Mouse (Mus musculus) hematopoietic stem cell, adult 5-6 weeks (primary cell): ENCODE measurements around the gene Grhl1. TPM values are rescaled to one million over a fixed set of nuclear protein-coding genes. Genes with fewer than 3 reads are reported as not detected.

Source experiments
- ATAC-seq, 2 experiments: fragments of 125-278 bp in 1 of 2; replicated peaks in 1 of 2; 2 replicates each; pipeline ENCODE4 v1.8.0; 2016 to 2017; ENCODE audit warnings: inconsistent platforms in 2 of 2, mild to moderate bottlenecking in 2 of 2, moderate number of reproducible peaks in 2 of 2, low read depth in 1 of 2, moderate TSS enrichment in 1 of 2; ENCODE audit not compliant: low FRiP score in 2 of 2, poor library complexity in 2 of 2, severe bottlenecking in 2 of 2, insufficient read depth in 1 of 2, low TSS enrichment in 1 of 2
- total RNA-seq: library from RNA; stranded (forward); fragments of 172-1452, 232-1000 nt; gene quantifications from 2 replicates; pipeline ENCODE4 v1.2.3, GENCODE M21; 2017

Gene Grhl1
- total RNA-seq, 1 experiment from 2014 or later = 0.25 TPM

DNA sequence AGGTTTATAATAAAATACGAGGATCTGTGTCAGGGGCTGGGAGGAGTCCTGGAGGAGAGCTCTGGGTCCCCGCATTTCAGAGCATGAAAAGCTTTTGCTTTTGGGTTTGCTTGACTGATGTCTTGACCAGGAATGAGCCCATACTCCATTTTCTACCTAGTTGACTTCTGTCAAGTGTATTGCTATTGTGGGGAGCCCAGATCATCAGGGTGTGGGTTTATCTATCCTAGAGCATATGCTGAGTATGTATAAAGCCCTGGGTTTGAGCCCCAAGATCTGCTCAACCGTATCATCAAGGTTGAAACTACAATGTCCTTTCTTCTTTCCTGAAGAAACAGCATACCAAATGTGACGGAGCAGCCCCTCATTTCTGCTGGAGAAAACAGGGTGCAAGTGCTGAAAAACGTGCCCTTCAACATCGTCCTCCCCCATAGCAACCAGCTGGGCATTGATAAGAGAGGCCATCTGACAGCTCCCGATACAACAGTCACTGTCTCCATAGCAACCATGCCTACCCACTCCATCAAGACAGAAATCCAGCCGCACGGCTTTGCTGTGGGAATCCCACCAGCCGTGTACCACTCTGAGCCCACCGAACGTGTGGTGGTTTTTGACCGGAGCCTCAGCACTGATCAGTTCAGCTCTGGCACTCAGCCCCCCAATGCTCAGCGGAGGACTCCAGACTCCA, 9.1 kb downstream of the Grhl1 start:
- ATAC-seq = no peak

DNA sequence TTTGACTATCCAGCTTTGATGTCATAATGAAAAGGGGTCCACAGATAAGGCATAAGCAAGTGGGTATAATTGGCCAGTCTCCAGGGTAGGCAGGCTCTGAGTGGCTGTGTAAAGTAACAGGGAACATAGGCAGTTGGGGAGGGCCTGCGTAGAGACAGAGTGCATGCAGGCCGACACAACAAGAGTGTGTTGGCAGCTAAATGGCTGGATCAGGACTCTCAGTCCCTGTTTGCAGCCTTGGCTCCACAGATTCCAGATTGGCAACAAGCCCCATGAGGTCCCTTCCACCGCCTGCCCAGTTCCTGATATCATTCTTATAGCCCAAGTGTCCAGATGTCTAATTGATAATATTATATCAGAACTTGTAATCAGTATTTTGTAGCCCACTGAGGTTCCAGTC, 11.6 kb downstream of the Grhl1 start:
- ATAC-seq = no peak

DNA sequence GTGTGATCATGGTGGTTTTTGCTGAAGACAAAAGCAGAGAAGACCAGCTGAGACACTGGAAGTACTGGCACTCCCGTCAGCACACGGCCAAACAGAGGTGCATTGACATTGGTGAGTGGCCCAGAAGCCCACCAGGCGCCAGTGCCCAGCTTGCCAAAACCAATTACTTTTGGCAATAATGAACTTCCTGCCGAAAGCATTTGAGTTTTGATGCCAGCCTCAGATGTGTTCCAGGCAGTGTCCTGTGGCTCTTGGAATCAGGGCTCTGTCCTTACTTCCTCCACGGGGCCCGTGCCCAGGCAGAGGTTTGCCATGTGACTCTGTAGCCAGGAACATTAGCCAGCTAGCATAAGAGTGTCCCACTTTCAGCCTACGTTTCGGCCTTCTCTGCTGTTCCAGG, 12.8 kb downstream of the Grhl1 start:
- no peak for ATAC-seq

DNA sequence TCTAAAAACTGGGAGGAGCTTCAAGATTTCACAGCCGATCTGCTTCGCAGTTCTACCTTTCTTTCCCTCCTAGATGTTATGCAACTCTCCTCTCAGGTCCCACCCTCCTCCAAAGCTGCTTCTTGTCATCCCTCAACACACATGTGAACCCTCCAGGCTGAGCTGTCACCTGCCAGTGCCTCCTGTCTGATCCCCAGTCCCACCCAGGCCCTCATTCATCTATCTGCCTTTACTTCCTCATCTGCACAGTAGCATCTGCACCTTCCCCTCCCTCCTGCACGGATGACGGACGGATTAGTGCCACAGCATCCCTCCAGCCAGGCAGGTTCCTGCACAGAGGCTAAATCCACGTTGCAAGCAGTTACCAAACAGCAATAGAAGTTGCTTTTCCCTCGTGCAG, 14.1 kb downstream of the Grhl1 start:
- peak in 1 of 2 experiments; percentile 30; a peak in 1 of 4 replicates for ATAC-seq

DNA sequence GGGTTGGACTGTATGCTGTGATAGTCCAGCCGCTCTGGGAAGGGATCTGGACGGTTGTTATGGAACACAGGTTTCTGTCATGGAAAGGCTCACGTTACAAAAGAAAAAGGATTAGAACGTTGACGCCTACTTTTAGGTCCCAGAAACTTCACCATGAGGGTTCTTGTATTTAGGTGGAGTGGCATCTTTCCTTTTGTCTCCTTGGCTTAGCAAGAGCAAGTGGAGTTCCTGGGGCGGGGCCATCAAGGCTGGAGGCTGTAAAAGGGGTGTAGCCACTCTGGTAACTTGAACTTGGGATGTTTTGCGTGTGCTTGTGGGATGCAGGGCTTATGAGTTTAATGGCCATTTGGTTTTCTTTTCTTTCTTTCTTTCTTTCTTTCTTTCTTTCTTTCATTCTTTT, 18.3 kb downstream of the Grhl1 start:
- ATAC-seq = no peak

DNA sequence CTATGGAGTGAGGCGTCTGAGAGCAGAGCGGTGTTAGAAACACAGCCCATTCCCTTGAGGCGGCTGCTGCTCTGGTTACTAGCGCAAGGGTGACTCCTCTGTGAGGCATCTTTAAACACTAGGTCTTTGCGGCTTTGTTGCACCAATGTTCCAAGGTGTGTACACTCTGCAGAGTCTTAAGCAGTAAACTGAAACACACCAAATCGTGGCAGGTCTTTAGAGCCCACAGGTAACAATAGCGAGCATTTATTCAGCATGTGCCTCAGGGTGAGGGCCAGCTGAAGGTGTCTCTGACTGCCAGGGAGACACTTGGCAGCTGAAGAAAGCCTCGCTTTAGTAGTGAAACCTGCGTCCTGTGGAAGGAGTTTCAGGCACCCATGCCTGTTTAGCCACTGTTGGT, 20.0 kb downstream of the Grhl1 start:
- ATAC-seq = 0 out of 4 replicates have a peak, but pooled peaks of 1 of the 2 experiments have one; percentile 1

DNA sequence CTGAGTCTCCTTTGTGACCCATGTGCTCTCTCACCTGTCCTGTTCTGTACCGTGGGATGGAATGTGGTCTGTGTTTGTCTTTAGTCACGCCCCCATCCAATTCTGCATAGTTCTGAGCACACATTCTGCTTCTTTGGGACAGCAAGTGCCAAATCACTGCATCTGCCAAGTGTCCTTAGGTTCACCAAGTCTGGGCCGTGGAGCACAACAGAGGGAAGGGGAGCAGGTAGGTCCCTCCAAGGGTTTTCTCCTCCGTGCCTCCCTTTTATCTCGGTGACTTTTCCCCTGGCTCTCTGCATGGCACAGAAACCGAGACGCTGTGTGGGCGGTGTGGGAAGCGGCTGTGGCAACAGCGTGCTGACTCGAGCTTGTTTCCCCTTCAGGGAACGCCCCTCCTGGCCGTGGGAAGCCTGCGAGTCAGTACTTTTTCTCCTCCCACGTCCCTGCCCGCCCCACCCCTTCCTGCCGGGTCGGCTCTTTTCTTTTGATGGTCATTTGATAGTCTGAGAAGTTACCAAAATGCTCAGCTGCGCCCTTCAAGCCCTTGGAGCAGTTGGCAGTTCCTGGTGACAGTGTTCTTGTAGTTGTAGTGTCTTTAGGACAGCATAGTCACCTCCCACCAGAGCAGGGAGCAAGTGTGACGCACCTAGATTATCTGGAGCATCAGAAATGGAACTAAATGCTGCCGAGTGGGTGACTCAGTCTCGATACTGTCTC, 21.0 kb downstream of the Grhl1 start:
- ATAC-seq = peak; percentile 89 to 94

DNA sequence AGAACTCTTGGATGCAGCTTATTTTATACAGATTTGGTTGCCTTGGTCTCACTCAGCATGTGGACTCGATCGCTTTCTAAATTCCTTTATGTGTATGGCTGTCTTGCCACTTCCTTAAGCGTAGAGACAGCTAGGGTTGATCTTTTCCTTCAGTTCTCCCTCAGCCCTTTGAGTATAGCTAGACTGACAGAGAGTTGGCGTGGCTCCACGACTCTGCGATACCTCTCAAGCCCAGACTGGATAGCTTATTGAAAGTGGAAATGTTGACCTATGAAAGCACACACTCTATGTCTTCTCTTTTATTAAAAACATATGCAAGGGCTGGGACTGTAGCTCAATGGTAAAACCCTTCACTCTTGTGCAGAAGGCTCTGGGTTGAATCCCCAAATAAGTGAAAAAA, 25.3 kb downstream of the Grhl1 start:
- ATAC-seq = no peak

DNA sequence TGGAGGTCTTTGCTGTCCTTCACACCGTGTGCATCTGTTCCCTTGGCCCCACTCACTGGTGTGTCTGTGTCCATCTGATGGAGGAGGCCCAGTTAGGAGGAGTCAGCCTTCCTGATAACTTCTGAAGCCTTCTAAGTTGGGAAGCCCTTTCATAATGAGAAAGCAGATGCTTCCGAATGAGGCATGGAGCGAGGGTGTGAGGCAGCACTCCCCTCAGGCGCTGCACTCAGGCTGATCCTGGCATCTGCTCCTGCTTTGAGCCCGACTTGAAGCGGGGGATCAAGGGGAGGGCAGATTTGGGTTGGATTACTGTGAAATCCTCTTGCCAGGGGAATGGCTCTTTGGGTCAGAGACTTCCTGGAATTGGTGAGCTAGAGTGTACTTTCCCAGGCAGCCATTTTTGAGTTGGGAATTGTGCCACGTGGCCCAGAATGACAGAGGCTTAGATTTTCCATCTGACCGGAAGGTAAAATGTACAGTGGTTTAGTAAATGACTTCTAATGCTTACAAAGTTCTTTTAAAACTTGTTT, 27.3 kb downstream of the Grhl1 start:
- no peak for ATAC-seq

DNA sequence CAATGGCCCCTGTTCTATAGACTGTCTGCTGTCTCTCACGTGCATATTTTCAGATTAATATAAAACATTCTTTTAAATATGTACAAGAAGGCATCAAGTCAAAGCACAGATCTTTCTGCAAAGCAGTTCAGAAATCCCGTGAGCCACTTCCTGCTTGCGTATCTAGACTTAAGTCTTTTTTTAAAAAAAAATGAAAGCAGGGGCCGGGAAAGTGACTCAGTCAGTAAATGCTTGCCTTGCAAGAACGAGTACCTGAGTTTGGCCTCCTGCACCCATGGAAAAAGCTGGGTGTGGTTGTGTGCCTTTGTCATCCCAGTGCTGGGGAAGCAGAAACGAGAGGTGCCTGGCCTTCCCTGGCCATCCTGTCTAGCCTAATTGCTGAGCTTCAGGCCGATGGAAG, 28.0 kb downstream of the Grhl1 start:
- no peak for ATAC-seq

DNA sequence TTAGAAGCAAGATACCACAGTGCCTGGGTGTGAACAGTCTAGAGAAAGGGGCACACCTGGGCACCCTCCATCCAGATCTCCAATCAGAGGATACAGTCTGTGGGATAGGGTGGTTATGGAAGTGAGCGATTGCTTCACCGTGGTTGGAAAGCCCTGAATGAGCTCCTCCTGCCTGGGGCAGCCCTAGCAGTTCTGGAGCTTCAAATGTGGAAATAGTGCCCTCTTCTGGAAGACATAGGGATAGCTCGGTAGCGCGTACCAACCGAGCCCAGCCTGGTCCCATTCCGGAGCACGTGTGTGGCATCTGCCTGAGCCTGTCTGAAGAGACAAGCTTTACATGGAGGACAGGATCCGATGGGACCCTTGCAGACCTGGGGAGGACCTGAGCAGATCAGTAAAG, 28.7 kb downstream of the Grhl1 start:
- peak; percentile 90 to 94 for ATAC-seq

DNA sequence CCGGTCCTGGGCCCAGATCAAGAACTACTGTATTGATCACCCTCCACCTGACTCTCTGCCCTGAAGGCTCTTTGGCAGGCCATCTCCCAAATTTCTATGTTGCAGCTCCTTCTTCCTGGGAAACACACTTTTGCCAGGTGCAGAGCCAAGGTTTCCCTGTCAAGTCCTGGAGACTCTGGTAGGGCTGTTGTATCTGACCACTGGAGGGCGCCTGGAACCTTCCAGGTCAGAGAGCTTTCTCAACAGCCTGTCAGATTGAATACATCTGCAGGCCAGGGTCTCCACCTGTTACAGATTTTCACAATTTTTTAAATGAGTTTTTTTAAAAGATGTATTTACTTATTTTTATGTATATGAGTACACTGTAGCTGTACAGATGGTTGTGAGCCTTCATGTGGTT, 31.2 kb downstream of the Grhl1 start:
- ATAC-seq = peak; percentile 47 to 63; a peak in 2 of 4 replicates

DNA sequence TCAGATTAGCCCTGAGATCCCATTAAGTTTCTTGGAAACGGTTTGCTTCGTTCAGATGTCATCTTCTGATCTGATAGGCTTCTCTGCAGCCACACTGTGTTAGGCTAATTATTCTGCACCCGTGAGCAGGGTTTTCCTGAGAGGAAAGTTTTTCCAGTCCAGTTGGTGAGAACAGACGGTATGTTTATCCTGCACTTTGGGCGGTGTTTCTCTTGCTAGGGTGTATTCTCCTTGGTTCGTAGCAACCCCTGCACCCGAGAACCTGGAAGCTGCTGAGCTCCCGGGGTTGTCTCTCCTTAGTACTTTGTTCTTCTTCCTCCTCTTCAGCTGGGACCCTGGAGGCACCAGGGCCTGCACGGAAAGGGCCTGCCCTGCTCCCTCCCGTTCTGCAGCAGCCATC, 34.1 kb downstream of the Grhl1 start:
- ATAC-seq = no peak

DNA sequence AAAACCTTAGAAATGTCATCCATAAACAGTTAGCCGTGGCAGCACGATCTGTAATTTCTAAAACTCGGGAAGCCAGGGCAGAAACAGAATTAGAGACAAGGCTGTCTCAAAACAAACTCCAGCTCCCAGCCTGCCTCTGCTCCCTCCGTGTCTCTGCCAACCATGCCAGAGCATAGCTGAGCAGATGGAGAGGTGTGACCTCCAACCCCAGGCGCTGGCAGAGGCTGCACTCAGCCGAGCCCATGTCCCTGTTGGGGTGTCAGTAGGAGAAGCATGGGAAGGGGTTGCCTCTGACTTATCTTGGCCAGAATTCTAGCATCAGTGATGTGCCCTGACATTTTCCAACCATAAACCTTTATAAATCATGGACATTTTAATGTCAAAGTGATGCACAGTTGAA, 40.5 kb downstream of the Grhl1 start:
- ATAC-seq = no peak

DNA sequence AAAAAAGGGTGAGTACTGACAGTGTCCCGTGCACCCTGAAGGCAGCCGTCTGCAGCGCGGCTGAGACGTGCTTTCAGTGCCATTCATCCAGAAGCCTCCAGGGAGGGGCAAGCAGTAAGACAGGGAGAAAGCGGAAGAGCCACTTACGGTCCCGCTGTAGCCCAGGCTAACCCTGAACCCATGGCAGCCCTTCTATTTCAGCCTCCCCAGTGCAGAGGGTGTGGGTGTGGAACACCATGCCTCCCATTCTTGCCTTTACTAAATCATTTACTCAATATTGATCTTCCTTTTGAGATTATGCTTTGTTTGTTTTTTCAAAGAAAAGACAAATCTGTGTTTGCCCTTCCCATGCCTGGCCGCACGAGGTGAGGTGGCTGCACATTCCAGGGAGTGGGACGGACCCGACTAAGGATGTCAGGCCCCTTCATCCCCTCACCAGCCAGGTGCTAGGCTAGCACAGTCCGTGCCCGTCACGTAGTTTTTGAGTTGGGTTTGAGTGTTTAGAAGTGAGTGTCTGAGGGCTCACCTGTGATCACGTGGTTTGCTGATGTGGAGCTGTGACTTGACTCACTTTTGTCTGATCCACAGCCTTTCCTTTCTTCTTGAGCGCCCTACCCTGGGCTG, 42.5 kb downstream of the Grhl1 start:
- ATAC-seq = no peak

DNA sequence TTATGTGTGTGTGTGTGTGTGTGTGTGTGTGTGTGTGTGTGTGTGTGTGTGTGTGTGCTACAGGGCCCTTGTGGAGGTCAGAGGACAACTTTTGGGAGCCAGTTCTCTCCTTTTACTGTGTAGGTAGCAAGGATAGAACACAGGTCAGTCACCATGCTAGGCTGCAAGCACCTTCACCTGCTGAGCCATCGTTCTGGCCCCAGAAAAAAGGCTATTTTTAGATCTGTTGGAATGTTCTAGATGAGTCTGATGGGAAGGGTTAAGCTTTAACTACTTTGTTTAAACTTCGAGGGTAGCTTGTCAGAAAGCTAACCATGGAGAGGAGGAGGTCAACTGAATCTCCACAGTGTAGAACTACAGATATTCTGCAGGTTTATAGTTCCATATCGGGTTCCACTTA, 43.1 kb downstream of the Grhl1 start:
- no peak for ATAC-seq

DNA sequence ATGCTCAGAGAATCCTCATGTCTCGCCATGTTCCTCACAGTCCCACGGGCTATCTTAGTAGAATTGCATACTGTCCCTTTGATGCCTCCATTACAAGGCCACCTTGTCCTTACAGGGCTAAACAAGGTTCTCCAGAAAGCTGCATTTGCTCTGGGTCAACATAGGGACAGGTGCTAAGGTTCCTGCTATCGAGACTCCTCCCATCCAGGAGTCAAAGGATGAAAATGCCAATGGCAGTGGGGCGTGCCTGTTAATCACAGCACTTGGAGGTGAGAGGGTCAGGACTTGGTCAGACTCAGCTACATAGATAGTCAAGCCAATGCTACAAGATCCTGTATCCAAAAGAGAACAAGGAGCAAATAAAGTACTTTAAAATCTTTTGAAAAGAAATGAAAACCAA, 47.4 kb downstream of the Grhl1 start:
- ATAC-seq = no peak

DNA sequence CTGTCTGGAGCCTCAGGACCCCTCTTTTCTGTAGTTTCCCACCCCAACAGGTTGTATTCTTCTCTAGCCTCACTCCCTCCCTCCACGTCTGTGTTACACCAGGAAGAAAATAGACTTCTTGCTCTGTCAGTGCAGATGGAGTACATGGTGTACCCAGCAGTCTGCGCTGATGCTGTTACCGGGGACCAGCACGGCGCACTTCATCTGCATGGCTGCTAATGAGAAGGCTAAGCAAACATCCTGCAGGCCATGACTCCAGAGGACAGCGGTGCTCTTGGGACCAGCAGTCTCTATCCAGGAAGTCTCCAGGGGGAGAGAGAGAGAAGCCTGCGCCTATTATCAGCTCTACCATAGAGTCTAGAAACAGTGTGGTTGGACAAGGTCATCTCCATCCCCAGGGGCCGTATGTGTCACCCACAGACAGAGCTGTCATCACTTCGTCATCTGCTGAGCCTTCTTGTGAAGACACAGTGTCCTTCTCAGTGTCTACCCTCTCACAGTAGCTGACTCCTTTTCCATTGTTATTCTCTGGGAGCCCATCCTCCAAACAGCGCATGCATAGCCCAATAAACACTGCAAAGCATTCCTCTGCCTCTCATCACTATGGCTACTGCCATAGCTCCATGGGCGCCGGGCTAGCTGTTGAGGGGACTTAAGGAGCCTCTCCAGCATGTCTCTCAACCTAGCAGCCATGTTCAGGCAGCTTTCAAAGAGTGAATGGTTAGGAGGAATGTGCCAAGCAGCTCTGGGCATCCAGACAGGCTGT, 51.6 kb downstream of the Grhl1 start:
- no peak for ATAC-seq
